Mouse (Mus musculus) thymus, adult 2 months (tissue): ENCODE measurements around the gene Gin1.

Experiments used
- CTCF ChIP-seq: fragments of 200-500 bp; IDR thresholded peaks from 2 replicates; pipeline ENCODE4 v1.5.1; 2012; ENCODE audit warnings: mild to moderate bottlenecking, control low read depth, low read length, moderate library complexity, borderline replicate concordance; ENCODE audit not compliant: control insufficient read depth, poor library complexity, insufficient read depth; ENCODE audit errors: extremely low read depth
- POLR2A ChIP-seq: fragments of 200-500 bp; IDR thresholded peaks from 2 replicates; pipeline ENCODE4 v1.6.1; 2012; ENCODE audit warnings: mild to moderate bottlenecking, low read length, control low read depth, moderate library complexity; ENCODE audit not compliant: control insufficient read depth, poor library complexity, insufficient read depth; ENCODE audit errors: extremely low read depth

DNA sequence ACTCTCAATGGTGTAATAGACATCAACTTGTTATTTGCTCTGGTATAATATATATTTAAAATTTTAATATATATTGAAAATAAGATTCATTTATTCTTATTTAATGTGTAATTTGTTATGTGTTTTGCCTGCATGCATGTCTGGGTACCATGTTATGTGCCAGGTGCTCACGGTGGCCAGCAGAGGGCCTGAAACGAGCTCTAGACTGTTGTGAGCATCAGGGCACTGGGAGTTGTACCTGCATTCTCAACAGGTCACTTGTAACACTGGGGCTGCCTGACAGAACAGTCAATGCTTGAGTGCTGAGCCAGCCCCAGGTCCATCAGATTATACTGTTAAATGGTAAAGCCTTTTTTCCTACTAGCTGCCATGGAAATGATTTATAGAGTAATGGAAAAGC, 43.2 kb upstream of the Gin1 start:
- TF ChIP-seq CTCF = no peak
- TF ChIP-seq POLR2A = no peak
